Mouse (Mus musculus) mature B cell (primary cell): Measurements from ENCODE around the gene Usp42.

Experiments
- in situ Hi-C: fragments of 300-500 bp; cut with MboI; formaldehyde crosslinking; loops from 2 replicates; pipeline ENCODE4 v1.14.3; 2019

Usp42 gene

DNA sequence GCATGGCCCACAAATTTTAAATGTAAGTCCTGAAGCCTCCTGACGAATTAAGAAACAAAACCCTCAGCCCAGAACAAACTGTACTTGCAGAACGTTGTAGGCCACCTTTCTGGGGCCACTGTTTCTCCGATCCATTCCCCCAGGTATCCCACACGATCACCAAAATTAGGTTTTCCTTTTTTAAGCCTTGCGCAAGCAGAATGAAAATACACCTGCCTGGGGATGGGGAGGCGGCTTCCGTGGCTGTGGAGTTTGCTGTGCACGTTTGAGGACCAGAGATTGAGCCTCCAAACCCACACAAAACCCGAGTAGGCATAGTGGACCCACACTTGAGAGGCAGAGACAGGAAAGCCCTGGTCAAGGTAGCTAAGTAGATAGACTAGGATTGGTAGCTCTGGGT, 41.7 kb downstream of the Usp42 start:
- in situ Hi-C loops, result no loop called here

DNA sequence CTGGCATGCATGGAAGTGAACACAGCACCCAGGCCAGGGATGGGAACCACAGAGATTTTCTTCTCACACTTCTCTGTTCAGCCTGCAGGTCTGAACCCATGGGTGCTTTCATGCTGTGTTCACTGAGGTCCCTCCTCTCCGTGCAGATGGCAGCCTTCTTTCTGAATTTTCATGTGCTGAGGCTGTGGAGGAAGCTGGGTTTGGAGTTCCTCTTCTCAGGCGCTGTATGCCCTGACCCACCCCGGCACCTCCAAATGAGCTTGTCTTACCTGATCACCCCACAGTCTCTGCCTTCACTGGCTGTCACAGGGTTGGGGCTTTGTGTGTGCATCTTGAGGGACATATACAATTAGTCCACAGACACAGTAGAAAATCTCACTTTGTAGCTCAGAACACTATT, 44.5 kb downstream of the Usp42 start:
- in situ Hi-C loops, result no loop called here

DNA sequence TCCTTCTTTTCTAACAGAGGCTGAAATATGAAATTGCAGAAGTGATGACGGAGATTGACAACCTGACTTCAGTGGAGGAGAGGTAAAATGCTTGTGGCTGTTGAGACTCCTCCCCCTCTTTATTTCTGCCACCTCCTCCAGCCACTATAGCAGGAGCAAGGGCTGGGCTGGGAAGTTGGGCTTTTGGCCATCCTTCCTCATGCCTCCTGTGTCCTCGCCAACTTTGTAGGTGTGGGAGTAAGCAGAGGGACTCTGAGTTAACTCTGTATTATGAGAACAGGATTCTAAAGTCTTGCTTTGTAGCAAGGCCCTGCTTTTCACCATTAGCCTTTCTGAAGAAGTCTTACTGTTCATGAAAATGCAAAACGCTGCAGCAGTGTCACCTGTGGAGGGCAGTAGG, 45.6 kb downstream of the Usp42 start:
- in situ Hi-C loops, result no loop called here

DNA sequence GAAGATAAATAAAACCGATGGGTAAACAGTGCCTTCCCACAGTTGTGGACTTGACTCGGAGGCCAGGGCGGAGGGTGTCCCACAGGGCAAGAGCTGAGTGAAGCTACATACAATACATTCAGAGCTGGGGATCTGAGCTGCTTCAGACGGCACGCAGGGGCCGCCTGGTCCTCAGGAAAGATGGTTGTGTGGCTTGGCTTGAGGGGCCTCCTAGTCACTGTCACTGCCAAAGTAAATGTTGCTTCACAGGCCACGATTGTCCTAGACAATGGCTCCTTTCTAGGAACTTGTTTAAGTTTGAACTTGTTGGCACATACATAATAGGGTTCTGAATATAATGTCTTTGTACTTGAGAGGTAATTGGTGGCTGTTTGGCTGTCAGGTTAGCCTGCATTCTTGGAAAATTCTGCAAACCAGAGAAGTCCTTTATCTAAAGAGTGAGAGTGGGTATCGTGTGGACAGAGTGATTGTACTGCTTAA, 47.1 kb downstream of the Usp42 start:
- in situ Hi-C loops, result no loop called here

DNA sequence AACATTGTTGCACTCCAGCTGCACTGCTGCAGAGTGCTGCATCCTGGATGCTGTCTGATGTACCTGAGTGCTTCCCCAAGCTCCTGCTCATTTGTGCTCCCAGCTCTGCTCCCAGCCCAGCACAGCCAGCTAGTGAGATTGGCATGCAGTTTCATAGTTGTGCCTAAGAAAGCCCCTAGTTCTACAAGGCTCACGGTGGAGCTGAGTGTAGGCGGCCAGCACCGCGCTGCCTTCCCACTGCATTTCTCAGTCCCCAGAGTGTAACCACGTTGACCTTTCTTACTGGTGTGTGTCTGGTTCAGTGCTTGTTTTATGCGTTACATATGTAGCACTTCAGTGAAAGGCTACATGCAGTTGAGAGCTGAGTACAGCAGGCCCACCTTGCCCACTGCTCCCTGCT, 48.4 kb downstream of the Usp42 start:
- in situ Hi-C loops, result no loop called here

DNA sequence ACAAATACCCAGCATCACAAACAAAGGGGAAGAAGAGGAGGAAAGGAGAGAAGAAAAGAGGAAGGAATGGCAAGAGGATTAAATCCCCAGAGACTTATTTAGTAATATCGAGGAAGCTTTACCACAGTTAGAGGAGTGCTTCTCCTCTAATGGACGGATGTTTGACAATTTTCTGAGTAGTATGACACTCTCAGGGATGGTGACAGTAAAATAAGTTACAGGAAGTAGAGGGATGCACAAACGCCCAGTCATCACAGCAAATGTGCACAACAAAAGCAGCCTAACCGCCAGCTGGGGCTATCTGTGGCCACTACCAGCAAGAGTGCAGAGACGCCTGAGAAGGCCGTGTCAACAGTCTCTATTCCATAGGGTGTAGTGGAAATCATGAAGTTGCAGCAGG, 52.4 kb downstream of the Usp42 start:
- in situ Hi-C loops, result no loop called here

DNA sequence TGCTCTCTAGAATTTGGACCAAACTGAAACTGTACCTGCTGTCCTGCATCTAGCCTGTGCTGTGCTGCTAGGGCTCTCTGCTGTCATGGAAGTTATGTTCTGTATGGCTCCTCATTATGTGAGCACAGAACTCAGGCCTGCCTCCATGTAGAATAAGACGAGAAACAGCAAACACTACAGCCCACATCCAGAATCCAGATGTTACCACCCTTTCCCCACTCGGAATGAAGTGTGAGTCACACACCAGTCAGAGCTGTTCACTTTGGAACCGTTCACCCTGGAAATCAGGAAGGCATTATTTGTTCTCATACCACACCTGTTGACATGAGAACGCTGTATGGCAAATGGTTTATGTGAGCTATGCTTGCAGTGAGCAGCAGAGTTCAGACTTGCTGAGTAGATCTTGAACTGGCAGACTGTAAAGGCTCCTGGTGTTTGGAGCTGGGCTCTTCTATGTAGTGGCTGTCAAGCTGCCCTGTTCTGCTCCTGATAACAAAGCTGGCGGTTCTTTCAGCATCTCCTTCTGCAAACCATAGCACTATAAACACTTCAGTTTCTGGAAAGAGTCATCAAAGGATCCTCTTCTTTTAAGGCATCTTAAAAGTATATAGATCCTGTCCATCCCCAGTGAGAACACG, 53.3 kb downstream of the Usp42 start:
- in situ Hi-C loops, result no loop called here

DNA sequence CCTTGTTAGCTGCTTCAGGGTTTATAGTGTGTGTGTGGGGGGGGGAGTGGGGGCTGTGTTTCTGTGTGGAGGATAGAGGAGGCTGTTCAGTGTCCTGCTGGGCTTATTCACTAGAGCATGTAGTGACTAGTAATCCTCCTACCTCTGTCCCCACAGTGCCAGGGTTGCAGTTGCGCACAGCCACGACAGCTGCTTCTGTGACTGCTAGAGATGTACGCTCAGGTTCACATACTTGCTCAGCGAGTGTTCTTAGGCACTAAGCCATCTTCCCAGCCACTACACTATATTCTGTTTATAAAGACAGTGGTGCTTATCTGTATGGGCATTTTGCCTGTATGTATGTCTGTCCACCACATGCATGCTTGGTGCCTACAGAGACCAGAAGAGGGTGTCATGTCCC, 54.7 kb downstream of the Usp42 start:
- in situ Hi-C loops, result no loop called here

DNA sequence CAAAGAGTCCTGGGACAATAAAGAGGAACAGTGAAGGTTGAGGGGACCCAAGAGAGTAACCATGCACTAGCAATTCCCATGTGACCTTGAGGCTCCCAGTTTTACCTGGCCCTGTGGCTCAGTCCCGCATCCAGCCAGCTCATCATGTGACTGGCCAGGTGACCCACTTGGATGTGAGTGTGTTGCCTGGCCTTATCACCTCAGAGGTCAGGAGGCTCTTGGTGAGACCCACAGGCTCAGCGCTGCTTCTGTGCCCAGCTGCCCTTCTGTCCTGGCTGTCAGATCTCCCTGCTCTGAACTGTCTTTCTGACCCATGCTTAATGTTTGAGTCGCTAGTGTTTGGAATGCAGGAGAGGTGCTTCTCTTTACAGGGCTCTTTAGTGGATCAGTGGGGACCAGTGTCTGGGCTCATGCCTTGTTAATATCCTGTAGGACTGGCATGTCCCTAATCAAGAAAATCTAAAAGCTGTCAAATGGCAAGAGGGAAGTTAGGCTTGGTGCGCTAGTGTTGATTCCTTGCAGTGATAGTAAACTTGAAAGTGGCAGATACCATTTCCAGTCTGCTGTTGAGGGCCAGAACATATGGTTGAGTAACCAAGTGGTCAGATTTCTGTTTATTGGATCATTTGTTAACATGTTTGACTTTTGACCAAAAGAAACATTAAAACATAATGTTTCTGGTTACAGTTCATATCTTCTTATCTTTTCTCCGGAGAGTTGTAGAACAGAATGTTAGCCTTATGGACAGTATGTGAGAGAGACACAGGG, 55.7 kb downstream of the Usp42 start:
- in situ Hi-C loops, result no loop called here

DNA sequence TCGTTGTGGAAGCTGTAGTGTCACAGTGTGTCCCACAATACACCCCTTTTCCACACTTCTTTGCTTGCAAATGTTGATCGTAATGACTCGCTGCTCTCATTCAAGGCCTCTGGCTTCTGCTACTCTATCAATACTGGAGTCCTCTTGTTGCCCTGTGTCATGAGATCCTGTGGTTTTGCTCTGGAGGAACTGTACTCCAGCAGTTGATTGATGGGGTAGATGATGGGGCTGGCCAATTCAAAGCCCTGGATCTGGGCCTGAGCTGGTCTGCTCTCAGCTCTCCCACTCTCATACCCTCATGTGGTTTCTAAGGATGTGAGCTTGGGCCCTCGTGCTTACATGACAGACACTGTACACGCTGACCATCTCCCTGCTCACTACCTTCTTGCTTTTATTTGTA, 57.5 kb downstream of the Usp42 start:
- in situ Hi-C loops, result no loop called here

DNA sequence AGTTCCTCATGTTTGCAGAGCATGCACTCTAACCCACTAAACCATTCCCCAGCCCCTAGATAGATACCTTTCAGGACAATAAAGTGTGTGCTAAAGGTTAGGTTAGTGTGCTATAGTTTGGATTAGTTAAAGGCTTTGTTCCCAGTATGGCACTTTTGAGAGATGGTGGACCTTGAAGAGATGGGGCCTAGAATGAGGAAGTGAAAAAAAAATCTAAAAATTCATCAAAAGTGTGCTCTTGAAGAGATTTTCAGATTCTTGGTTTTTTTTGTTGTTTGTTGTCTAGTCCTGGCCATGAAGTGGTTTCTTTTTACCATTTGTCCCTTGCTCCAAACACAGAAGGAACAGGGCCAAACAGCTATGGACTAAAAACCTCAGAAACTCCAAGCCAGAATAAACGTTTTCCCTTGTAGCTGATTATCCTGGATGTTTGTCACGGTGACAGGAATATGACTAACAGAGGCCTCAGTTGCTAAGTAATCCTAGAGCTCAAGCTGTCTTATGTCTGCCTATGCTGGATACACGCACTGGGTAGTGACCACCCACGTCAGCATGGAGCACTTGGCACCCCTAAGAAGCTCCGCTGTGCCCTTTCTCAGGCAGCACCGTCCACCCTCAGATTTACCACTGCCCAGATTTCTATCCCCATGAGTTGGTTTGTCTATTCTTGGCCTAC, 61.2 kb downstream of the Usp42 start:
- in situ Hi-C loops, result no loop called here

DNA sequence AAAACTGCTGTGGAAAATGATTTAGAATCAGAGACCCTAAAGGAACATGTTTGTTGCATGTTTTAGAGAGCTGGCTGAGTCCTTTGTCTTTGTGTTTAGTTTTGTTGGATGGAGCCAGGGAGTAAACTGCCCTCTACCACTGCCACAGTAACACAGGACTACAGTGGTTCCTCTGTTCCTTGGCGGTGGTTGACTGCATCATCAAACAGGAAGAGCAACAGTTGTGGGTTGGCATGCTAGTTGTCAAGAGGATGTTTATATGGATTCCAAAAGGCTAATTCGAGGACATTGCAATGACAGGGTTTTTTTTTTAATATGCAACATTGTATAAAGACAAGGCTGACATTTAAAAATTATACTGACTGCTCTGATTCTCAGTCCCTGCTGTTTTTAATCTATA, 62.2 kb downstream of the Usp42 start:
- in situ Hi-C loops, result no loop called here

DNA sequence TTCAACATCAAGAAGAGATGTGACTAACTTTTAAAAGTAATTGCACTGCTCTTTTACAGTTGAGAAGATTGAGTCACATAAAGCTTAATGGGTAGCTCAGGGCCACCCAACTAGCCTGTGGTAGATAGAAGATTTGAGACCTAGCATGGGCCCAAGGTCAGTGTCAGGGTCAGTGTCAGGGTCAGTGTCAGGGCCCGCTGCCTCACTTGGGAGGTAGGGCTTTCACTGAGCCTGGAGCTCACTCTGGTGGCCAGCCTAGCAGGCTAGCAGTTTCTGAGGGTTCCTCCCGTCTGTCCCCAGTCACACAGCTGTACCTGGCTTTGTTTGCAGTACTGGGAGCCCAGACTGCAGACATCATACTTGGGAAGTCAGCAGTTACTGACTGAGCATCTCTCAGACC, 62.7 kb downstream of the Usp42 start:
- in situ Hi-C loops, result no loop called here

DNA sequence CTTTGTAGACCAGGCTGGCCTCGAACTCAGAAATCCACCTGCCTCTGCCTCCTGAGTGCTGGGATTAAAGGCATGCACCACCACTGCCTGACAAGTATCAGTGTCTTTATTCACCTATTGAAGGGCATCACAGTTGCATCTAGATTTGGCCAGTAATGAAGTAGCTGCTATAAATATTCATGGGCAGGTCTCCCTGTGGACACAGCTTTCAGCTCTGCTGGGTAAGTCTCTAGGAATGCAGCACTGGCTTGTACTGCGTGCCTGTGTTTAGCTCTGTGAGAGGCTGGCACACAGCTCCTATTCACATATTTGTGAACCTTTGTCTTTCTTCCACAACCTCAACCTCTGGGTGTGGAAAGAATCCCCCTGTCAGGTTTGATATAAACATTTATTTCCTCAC, 63.2 kb downstream of the Usp42 start:
- in situ Hi-C loops, result no loop called here

DNA sequence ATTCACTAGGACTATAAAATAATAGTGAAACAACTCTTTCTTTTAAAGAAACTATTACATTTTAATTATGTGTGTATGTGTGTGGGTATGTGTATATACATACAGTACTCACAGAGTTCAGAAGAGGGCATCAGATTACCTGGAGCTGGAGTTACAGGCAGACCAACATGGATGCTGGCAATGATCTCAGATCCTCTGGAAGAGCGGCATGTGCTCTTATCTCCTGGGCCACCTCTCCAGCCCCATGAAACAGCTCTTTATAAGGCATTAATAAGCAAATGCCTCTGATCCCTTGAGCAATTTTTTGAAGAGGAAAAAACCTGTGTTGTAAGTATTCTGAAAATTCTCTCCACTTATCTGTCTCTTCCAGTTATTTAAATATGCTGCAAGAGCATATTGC, 66.1 kb downstream of the Usp42 start:
- in situ Hi-C loops, result no loop called here

DNA sequence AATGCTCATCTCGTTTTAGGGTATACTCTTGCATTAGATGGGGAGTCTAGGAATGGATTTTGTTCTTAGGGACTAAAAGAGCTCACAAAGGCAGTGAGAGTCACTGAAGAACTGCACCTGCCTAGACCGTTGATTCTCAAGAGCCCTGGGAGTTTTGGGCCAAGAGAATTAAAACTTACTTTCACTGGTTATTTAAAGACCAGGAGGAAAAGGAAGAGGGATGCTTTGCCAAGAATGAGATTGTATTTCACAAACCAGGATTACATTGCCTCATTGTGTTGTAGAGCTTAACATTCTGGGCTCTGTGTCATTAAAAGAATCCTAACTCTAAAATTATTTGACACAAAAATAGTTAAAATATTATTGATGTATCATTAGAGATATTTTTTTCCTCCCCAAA, 66.5 kb downstream of the Usp42 start:
- in situ Hi-C loops, result no loop called here

DNA sequence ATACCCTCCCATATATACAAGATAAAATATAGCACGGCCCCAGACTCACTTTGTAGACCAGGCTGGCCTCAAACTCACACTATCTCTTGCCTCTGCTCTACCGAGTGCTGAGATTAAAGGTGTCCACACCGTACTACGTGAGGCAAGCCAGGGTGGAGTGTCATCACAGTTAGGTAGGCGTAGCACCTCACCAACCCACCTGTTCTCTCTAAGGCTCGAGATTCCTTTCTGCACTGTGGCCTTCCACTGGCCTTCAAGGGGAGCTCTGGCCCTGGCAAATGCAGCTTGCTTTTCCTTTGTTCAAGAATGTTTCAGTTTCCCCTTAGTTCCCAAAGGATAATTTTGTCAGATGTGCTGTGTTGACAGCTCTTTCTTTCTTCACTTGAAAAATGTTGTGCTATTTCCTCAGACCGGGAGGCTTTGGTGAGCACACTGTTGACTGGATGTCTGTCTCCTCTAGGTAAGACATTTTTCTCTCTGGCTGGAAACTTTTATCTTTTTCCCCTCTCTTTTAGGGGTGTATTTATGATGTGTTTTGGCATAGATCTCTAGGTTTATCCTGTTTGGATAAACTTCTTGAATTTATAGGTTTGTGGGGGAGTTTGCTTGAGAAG, 68.9 kb downstream of the Usp42 start:
- in situ Hi-C loops, result no loop called here
